Mouse (Mus musculus) small intestine, adult 2 months (tissue): ENCODE data around the gene Wbp1l.
A peak's percentile ranks its signal among the peaks of the same experiment; 100 is the strongest.

Experiments
- CTCF ChIP-seq: fragments of 200-500 bp; IDR thresholded peaks from 2 replicates; pipeline ENCODE4 v1.5.1; 2012; ENCODE audit warnings: low read depth, mild to moderate bottlenecking, control low read depth, inconsistent platforms, low read length, moderate library complexity, mixed read lengths; ENCODE audit not compliant: insufficient replicate concordance, insufficient read length; ENCODE audit errors: extremely low read depth
- POLR2A ChIP-seq: fragments of 200-500 bp; IDR thresholded peaks from 2 replicates; pipeline ENCODE4 v1.6.1; 2012; ENCODE audit warnings: low read depth, mild to moderate bottlenecking, control low read depth, inconsistent platforms, low read length, moderate library complexity

GRCm38 (mm10) chr19:46670691-46671090 lies 71.8 kb downstream of the Wbp1l start:
- TF ChIP-seq CTCF (peak; percentile 92), POLR2A (no peak)
